Mouse (Mus musculus) G1E (cell line): ENCODE data around the gene Trcg1. TPM values are rescaled to one million over a fixed set of nuclear protein-coding genes. Genes with fewer than 3 reads are reported as not detected.

Experiments used
- ATAC-seq: 2 replicates; pipeline ENCODE4 v1.8.0; 2016; ENCODE audit warnings: mild to moderate bottlenecking; ENCODE audit not compliant: insufficient number of reproducible peaks, poor library complexity, low FRiP score, severe bottlenecking; ENCODE audit errors: extremely low read depth
- DNase-seq: peaks from one replicate; pipeline ENCODE4 v3.0.0; 2012; ENCODE audit warnings: low spot score
- H3K27me3 ChIP-seq: 2 replicates; pipeline ENCODE4 v1.6.1; 2012; ENCODE audit warnings: mild to moderate bottlenecking, low read length, inconsistent platforms; ENCODE audit not compliant: insufficient read depth
- H3K36me3 ChIP-seq: replicated peaks from 2 replicates; pipeline ENCODE3; 2012; ENCODE audit warnings: mild to moderate bottlenecking, inconsistent platforms
- H3K4me1 ChIP-seq: 2 replicates; pipeline ENCODE4 v1.6.1; 2012; ENCODE audit warnings: low read depth, low read length, inconsistent platforms, mixed read lengths; ENCODE audit not compliant: insufficient read depth
- H3K4me3 ChIP-seq: 2 replicates; pipeline ENCODE4 v1.5.1; 2012; ENCODE audit warnings: low read depth, mild to moderate bottlenecking, inconsistent platforms, low read length, moderate library complexity, mixed read lengths
- H3K9me3 ChIP-seq: replicated peaks from 2 replicates; pipeline ENCODE4 v1.6.1; 2012; ENCODE audit warnings: inconsistent platforms
- CTCF ChIP-seq: IDR thresholded peaks from 2 replicates; pipeline ENCODE4 v1.5.1; 2012; ENCODE audit warnings: low read depth, low read length, inconsistent platforms, mixed read lengths
- GATA1 ChIP-seq: IDR thresholded peaks from 2 replicates; pipeline ENCODE4 v1.6.1; 2012; ENCODE audit warnings: borderline replicate concordance, low read length, inconsistent platforms, mixed read lengths
- GATA2 ChIP-seq: IDR thresholded peaks from 2 replicates; pipeline ENCODE4 v1.6.1; 2012; ENCODE audit warnings: low read depth, low read length, inconsistent platforms, borderline replicate concordance
- POLR2AphosphoS5 ChIP-seq: IDR thresholded peaks from 2 replicates; pipeline ENCODE4 v1.6.1; 2012; ENCODE audit warnings: low read depth, low read length, inconsistent platforms; ENCODE audit not compliant: insufficient replicate concordance
- TAL1 ChIP-seq: conservative IDR thresholded peaks from 2 replicates; pipeline ENCODE4 v1.6.1; 2012; ENCODE audit warnings: low read depth, low read length, inconsistent platforms, mixed read lengths
- polyA plus RNA-seq: library from polyadenylated mRNA; stranded (reverse); fragments of >175 nt; gene quantifications from 2 replicates; pipeline ENCODE4 v1.2.3, GENCODE M21; 2012
- total RNA-seq, 2 experiments: library from RNA; stranded (forward) in 1 of 2; stranded (reverse) in 1 of 2; fragments of 200-1000 nt in 1 of 2; fragments of >200 nt in 1 of 2; fragmentation: Nextera tagmentation in 1 of 2; gene quantifications; 2 replicates each; pipeline ENCODE4 v1.2.3; 2014 to 2017

Gene Trcg1
- total and polyA plus RNA-seq, 3 experiments: 0.16 TPM; not detected in 2

DNA sequence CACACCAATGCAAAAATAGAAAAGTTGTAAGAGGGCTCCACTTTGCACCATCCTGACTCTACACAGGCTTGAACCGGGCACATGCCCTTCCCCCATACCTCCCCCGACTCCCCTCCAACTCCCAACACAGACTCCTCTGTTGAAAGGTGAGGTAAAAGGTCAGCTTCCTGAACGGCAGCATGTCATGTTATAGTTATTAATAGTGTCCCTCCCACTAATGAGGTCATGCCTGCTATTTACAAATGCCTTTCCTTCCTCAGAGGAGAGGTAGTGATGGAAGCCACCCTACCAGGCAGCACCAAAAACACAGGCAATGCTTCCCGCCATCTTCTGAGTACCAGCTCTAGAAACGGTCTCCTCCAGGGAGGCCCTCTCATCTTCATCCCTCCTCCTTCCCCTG, 28.8 kb downstream of the Trcg1 start:
- DNase-seq (no peak), ATAC-seq (no peak)
- no peak for TF ChIP-seq POLR2AphosphoS5
- TF ChIP-seq TAL1: no peak
- TF ChIP-seq GATA1: no peak
- TF ChIP-seq CTCF: no peak
- TF ChIP-seq GATA2: no peak
- H3K27me3 ChIP-seq: peaks cover 38% of the 10 kb centered on the region
- peaks cover 48% of the 10 kb centered on the region for H3K4me1 ChIP-seq
- H3K4me3 ChIP-seq: no peak overlapping the region
- H3K36me3 ChIP-seq: peaks cover 15% of the 10 kb centered on the region
- no peaks in the 10 kb centered on the region for H3K9me3 ChIP-seq

DNA sequence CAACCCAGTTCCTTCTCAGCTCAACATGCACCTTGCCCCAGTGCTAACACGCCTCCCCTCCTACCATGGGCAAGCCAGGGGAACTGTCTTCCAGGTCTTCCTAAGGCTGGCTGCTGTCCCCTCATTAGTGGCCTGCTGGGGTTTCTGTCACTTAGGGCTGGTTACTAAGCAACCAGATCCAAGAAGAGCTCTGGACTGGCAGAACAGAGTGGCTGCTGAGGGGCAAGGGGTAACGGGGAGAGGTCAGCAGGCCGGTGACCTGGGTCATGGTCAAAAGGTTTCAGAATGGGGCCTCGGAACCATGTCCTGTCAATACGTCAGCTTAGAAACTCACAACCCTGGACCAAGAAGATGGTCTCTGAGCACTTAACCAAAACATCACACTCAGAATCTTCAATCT, 31.1 kb downstream of the Trcg1 start:
- peaks cover 61% of the 10 kb centered on the region for H3K27me3 ChIP-seq
- no peak overlapping the region for H3K4me3 ChIP-seq
- no peak for TF ChIP-seq GATA1
- TF ChIP-seq POLR2AphosphoS5: no peak
- no peak for TF ChIP-seq CTCF
- no peak for TF ChIP-seq GATA2
- no peak for TF ChIP-seq TAL1
- no peaks in the 10 kb centered on the region for H3K36me3 ChIP-seq
- no peak for DNase-seq
- ATAC-seq: no peak
- H3K9me3 ChIP-seq: no peaks in the 10 kb centered on the region
- H3K4me1 ChIP-seq: peaks cover 47% of the 10 kb centered on the region

DNA sequence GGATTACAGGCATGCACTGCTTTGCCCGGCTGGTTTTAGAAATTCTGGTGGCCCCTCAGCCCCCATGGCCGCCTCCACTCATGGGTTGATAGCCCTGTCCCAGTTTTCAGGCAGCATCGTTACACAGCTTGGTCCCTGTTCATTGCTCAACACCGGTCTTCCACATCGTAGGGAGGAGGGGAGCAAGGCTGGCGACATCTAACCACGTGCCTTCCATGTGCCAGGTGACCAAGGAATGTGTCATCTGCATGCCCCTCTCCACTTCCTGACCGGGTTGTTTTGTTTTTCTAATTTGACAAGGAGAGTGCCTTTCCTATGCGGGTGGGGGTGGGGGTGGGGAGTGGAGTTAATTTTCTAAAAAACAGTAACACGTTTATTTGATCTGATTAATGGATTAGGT, 31.7 kb downstream of the Trcg1 start:
- TF ChIP-seq GATA2: no peak
- TF ChIP-seq GATA1: no peak
- no peak for TF ChIP-seq POLR2AphosphoS5
- TF ChIP-seq CTCF: no peak
- no peak for TF ChIP-seq TAL1
- Histone ChIP-seq H3K4me1 (peaks cover 48% of the 10 kb centered on the region), H3K4me3 (no peak overlapping the region), H3K36me3 (no peaks in the 10 kb centered on the region), H3K9me3 (no peaks in the 10 kb centered on the region), H3K27me3 (peaks cover 66% of the 10 kb centered on the region)
- no peak for ATAC-seq
- DNase-seq: no peak

DNA sequence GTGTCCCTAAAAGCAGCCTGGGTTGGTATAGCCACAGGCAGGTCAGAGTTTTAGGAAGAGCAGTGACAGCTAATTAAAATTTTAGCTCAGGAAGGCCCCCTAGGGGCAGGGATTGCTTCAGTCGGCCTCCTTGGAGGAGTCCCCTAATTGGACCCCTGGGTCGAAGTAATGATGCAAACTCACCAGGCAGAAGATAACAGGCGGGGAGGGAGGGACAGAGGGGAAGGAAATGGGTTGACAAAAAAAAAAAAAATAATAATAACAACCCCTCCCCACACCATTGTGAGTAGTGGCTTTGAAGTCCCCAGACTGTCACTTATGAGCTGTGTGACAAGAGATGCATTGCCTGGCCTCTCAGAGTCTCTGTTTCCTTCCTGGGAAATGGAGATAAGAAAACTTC, 32.2 kb downstream of the Trcg1 start:
- DNase-seq (no peak), ATAC-seq (peak; percentile 22)
- TF ChIP-seq POLR2AphosphoS5 (no peak), GATA1 (no peak), TAL1 (no peak), CTCF (no peak), GATA2 (no peak)
- Histone ChIP-seq H3K9me3 (no peaks in the 10 kb centered on the region), H3K27me3 (peaks cover 68% of the 10 kb centered on the region), H3K4me1 (peaks cover 48% of the 10 kb centered on the region), H3K36me3 (no peaks in the 10 kb centered on the region), H3K4me3 (no peak overlapping the region)

DNA sequence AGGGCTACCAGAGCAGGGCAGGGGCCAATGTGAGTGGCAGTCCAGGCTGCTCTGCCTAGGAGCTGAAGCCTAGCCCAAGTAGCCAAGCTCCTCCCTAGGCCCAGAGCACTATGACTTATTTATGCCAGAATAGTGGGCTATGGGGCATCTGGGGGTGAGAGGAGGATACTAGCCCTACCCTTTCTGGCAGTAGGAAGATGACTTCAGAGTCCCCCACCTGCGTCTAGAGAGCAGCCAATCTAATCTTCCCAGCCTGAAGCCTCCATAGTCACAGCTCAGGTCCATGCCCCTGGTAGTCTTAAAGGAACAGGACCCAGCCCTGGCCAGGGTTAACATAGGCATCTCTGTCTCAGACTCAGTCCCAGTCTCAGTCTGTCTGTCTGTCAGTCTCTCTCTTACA, 33.0 kb downstream of the Trcg1 start:
- peaks cover 51% of the 10 kb centered on the region for H3K4me1 ChIP-seq
- peaks cover 71% of the 10 kb centered on the region for H3K27me3 ChIP-seq
- DNase-seq (no peak), ATAC-seq (no peak)
- no peak overlapping the region for H3K4me3 ChIP-seq
- TF ChIP-seq GATA2 (no peak), POLR2AphosphoS5 (no peak), CTCF (no peak), TAL1 (no peak), GATA1 (no peak)
- H3K9me3 ChIP-seq: no peaks in the 10 kb centered on the region
- H3K36me3 ChIP-seq: no peaks in the 10 kb centered on the region

DNA sequence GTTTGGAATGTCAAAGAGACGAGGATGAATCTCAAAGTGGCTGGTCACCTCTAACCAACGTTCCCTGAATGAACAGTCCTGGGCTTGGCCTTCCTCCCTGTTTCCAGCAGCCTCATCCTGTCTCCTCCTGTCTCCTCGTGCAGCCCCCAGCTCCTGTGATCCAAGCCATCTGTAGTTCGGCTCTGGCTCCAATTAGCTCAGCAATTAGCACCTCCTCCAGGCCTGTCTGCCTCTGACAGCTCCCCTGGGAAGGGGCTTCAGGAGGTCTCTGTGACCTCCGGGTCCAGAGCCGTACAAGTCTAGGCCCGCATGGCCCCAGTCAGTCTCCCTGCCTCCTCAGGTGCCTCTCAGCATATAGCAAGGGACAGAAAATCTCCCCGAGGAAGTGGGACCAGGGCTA, 34.0 kb downstream of the Trcg1 start:
- Histone ChIP-seq H3K27me3 (peaks cover 73% of the 10 kb centered on the region), H3K9me3 (no peaks in the 10 kb centered on the region), H3K36me3 (no peaks in the 10 kb centered on the region), H3K4me3 (no peak overlapping the region), H3K4me1 (peaks cover 48% of the 10 kb centered on the region)
- DNase-seq (no peak), ATAC-seq (no peak)
- TF ChIP-seq POLR2AphosphoS5 (no peak), TAL1 (no peak), GATA1 (no peak), GATA2 (no peak), CTCF (no peak)

DNA sequence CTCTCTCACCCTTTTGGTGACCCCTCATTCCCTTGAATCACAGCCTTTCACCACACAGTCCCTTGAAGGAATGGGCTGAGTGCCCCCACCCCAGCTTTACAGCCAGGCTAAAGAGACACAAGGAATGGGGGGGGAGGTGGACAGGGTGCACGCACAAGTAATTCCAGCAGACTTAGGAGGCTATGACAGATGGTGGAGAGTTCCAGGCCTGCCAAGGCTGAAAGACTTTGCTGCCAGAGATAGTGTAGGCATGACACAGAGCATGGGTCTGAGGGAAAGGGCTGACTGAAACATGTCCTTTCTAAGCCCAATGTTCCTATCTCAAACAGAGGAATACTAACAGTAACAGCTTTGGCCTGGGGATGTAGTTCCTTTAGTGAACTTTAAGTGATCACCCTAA, 34.7 kb downstream of the Trcg1 start:
- Histone ChIP-seq H3K4me1 (peaks cover 48% of the 10 kb centered on the region), H3K9me3 (no peaks in the 10 kb centered on the region), H3K27me3 (peaks cover 68% of the 10 kb centered on the region)

More for the DNA sequence above, 34.7 kb downstream of the Trcg1 start:
- no peak for ATAC-seq
- no peaks in the 10 kb centered on the region for H3K36me3 ChIP-seq
- H3K4me3 ChIP-seq: no peak overlapping the region
- DNase-seq: no peak
- TF ChIP-seq POLR2AphosphoS5 (no peak), GATA1 (no peak), TAL1 (no peak), GATA2 (no peak)
